Mouse (Mus musculus) WW6 (cell line): ENCODE data around the gene Hoxa7.

Experiments
- DNase-seq: peaks from one replicate; pipeline ENCODE4 v3.0.0-alpha.2; 2013; ENCODE audit warnings: low read depth, low spot score

Hoxa7 gene

DNA sequence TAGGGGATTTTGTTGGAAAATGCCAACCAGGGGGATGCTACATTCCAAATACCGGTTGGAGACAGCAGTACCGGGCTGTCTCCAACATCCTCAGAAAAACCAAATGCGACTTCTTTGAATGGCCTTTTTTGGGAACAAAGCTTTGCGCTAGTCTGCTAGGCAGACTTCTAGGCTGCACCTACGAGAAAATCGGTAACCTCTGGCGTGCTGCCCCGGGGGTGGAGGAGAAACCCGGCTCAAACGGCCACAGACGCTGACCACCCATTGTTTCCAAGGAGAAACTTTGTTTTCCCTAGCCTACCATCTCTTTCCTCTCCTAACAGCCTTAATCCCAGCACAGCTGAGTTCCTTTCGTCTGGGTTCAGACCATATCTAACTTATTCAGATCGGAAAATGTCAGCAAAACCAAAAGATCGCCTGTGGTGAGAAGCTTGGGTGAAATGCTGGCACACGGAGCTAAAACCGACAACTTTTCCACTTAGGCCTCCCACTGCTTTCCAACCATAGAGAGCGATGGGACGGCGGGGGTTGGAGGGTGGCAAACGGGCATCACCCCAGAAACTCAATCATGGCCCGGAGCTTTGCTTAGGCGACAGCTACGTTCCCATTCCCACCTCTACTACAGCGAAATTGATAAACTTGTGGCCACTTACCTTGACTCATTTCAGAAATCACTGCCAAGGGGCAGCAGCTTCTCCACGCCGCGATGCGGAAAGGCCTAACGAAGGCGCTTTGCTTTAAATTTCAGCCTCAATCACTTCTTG is 18.2 kb upstream of the Hoxa7 start:
- DNase-seq, result no peak

GRCm38 (mm10) chr6:52238976-52239375 is 17.3 kb upstream of the Hoxa7 start:
- no peak for DNase-seq

DNA sequence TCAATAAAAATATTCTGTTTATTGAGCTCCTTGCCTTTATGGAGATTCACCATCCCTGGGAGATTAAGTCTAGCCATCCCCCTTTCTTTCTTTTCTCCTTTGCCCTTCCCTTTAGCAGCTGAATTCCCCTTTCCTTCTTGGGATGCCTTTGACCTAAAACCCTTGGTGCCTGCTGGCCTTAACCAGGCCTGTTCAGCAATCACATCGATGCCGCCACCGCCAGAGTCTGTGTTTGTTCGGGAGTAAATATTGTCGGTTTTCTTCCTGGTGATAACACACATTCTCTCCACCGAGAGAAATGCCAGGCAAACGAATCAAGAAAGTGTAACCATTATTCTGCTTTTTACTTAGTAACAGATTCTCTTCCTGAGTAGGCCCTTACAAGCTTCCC is 16.5 kb upstream of the Hoxa7 start:
- no peak for DNase-seq

DNA sequence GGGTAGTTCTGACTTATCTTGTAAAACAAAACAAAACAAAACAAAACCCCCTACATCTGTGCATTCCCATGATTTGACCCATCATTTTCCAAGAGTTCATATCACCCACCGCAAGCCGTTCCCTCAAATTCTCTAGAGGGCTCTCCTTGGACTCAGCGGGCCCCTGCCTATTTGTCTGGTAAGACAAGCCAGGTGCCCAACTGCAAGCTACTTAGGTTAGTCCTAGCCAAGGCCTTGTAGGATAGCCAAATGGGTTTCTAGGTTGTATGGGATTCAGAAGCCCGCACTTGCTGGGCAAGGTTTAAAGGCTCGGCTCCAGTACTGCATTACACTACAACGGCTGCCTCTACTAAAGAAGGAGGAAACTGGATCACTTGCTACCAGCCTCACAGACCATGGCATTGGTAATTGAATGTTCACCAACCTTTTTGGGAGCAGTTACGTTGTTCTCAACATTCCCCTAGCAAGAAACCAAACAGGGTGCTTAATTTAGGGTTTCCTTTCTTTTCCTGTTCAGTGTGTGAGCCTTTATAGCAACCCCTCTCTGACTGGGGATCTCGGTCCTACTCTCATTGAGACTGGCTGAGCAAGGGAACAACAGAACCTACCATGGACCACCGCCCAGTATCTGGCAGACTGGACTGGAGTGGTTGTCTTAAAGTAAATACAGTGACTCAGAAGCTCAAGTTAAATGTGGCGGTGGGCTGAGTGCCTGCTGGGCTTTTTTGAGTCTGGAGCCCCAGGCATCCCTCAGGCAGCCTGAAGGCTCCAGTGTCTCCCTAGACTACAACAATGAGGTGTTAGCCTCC is 15.9 kb upstream of the Hoxa7 start:
- no peak for DNase-seq

- DNase-seq, result no peak
Measured at GRCm38 (mm10) chr6:52236806-52237205, 15.2 kb upstream of the Hoxa7 start.

- no peak for DNase-seq
Measured at GRCm38 (mm10) chr6:52235866-52236265, 14.2 kb upstream of the Hoxa7 start.

- no peak for DNase-seq
Measured at GRCm38 (mm10) chr6:52235267-52235666, 13.6 kb upstream of the Hoxa7 start.

GRCm38 (mm10) chr6:52234428-52235140 is 12.9 kb upstream of the Hoxa7 start:
- no peak for DNase-seq

- DNase-seq, result no peak
Measured at GRCm38 (mm10) chr6:52233546-52234427, 12.1 kb upstream of the Hoxa7 start.

- DNase-seq, result no peak
Measured at GRCm38 (mm10) chr6:52232984-52233545, 11.4 kb upstream of the Hoxa7 start.

GRCm38 (mm10) chr6:52232568-52232965 is 10.9 kb upstream of the Hoxa7 start:
- no peak for DNase-seq

DNA sequence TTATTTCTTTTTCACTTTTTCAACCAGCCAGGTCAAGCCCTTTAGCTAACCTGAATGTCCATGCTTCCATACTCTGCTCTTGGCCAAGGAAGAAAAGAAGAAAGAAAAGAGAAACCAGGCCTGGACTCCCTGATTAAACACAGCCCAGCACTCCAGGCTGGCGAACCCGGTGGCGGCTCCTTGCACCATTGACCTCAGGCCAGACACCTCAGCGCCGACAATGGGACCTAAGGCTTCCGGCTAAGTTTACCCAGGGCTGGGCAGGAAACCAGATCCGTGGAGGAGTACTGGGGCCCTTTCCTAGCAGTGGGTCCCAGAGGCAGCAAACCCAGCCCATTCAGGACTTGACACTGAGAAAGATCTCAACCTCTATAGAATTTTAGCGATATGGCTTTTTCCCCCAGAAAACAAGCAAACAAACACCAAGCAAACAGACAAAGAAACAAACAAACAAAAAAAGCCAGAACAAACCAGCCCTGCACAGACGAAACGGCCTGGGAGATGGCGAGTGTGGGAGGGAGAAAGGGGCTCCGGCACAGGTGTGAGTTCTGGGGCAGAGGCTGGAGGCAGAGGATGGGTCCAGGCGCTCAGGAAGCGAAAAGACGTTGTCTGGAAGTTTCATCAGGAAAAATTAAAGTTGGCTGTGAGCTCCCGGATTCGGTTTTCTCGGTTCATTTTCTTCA is 10.4 kb upstream of the Hoxa7 start:
- DNase-seq, result no peak

GRCm38 (mm10) chr6:52230516-52231165 is 9.0 kb upstream of the Hoxa7 start, which contains the start of gene Hoxa9:
TSS of gene Hoxa9 (minus strand) at chr6:52231089.
- DNase-seq, result no peak

DNA sequence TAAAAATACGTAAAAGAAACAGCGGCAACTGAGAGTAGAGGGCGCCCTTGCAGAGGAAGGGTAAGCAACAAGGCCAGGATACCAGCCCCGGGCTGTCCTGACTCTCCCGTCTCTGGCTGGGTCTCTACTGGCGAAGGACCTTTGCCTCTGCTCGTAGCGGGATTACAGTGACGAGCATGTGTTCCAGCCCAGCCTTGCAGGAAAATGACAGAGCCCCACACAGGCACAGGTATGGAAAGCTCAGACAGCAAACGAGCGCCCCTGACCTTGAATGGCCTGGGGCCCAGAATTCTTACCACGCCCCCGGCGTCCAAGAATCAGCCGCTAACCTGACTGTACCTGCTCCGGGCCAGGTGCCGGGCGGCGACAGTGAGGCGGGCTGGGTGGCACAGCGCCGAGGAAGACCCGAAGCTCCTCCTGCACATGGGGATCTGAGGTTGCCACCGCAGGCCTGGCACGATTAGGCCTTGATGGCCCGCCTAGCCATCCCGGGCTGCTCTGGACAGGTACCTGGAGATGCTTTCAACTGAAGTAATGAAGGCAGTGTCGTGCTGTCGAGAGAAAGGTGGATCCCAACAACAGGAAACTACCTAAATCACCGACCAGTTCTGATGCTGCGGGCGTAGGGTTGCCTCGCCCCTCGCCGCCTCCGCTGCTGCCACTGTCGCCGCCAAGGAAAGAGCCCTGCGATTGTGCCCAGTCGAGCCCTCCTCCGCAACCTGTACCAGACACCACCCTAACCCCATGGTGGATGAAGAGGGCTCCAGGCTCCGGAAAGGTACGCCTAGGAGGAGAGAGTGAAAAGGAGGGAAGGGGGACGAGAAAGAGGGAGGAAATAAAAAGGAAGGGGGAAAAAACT is 8.1 kb upstream of the Hoxa7 start:
- no peak for DNase-seq

DNA sequence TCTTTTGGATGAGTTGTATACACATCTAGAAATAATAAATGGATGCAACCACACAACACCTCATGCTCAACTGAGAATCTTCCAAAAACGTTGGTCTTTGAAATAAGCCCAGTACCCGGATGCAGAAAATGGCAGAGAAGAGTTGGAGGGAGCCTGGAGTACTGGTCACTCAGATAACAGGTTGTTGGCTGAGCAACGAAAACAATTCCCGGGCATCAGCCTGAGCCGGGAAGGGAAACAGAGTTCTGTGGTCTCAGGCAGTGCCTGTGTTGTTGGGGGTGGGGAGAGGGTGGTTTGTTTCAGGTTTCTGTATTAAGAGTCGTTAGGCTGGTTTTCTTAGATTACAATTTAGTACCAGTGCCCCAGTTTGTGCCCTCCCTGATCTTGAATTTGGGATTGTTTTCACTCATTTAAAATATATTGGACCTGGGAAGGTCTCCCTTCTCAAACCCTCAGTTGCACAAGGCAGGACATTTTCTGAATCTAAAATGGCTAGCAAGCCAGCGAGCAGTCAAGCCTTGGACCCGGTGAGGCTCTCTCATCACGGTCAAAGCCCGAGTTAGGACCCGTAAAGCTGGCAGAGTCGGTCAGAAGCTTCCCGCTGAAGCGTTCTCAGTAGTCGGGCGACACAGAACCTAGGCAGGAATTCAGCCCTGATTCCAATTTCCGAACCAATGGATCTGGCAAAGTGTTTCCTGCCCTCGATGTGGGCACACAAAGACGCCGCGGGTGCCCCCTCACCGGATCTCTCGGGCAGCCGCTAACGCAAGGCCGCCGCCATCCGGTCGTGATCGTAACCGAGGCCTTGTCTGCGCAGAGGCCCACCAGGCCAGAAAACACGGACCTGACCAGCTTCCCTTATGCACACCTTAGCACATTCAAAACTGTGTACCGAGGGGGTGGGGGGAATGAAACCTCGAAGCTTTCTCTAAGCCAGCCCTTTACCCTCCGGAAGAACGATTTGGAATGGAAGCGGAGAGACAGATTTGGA is 7.1 kb upstream of the Hoxa7 start:
- DNase-seq, result no peak

DNA sequence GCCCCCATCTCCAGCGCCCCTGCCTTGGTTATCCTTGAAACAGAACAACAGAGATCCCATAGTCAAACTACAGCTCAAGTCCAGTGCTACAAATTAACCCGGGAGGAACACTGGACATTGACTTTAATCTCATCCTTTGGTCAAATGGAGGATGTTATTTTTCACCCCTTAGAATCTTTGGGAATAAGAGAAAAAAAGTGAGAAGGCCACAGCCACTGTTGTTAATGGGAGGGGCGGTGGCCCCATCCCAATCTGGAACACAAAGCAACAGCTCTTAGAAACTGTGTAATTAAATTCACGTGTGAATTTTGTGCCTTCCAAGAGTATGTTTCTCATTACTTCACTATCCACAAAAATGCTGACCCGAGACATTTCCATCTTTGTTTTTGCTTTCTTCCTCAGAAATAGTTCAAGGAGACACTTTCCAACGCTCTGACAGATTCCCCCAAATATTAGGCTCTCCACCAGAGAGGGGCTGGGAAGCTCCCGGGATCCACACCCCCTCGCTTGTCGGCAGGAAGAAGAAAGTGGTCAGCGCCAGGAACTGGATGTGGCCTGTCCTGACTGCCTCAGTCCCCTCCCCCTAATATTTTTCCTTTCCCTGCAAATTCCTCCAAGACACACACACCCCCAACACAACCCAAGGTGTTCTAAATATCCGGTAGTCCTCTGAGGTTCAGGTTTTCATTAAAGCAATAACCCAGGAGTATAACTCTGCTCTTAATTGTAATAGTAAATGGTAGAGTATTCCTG is 6.0 kb upstream of the Hoxa7 start:
- DNase-seq, result no peak
